Mouse (Mus musculus) small intestine, adult 2 months (tissue): ENCODE data around the gene Ggt6.

ENCODE experiments used
- CTCF ChIP-seq: fragments of 200-500 bp; IDR thresholded peaks from 2 replicates; pipeline ENCODE4 v1.5.1; 2012; ENCODE audit warnings: low read depth, mild to moderate bottlenecking, control low read depth, inconsistent platforms, low read length, moderate library complexity, mixed read lengths; ENCODE audit not compliant: insufficient replicate concordance, insufficient read length; ENCODE audit errors: extremely low read depth
- POLR2A ChIP-seq: fragments of 200-500 bp; IDR thresholded peaks from 2 replicates; pipeline ENCODE4 v1.6.1; 2012; ENCODE audit warnings: low read depth, mild to moderate bottlenecking, control low read depth, inconsistent platforms, low read length, moderate library complexity

- no peak for TF ChIP-seq CTCF
- TF ChIP-seq POLR2A = no peak
These were observed 3.1 kb downstream of the Ggt6 start for GRCm38 (mm10) chr11:72438411-72438810.
